Mouse (Mus musculus): ENCODE data around the gene H2-Ke6.

GRCm38 (mm10) chr17:34028501-34029149, 765 bp upstream of the H2-Ke6 start:
- TF ChIP-seq CTCF (IDR thresholded peaks at IDR 0.05; ENCODE audit: borderline replicate concordance, control insufficient read depth, extremely low read depth, insufficient read depth, low read length, poor library complexity) (no peak), POLR2A (IDR thresholded peaks at IDR 0.05; ENCODE audit: control insufficient read depth, extremely low read depth, insufficient read depth, low read length, poor library complexity) (no peak)

Data from thymus, adult 2 months (tissue).